Mouse (Mus musculus): ENCODE measurements around the gene Jph3. TPM values are rescaled to one million over a fixed set of nuclear protein-coding genes. Genes with fewer than 3 reads are reported as not detected.

The Jph3 gene
- polyA plus RNA-seq, 1 experiment from 2014 or later: 106 TPM

GRCm38 (mm10) chr8:121697735-121698614 lies 31.4 kb upstream of the Jph3 start:
- Histone ChIP-seq H3K9ac (ENCODE audit: low read depth, low read length) (peak overlapping the region; percentile 43; the same call in 1 of the 2 replicates), H3K9me3 (replicated peaks; ENCODE audit: control insufficient read depth, low read length, poor library complexity, severe bottlenecking) (no peaks in the 10 kb centered on the region), H3K27me3 (ENCODE audit: control insufficient read depth, insufficient read depth, low read depth, low read length) (no peaks in the 10 kb centered on the region), H3K4me1 (ENCODE audit: control insufficient read depth, insufficient read depth, low read length) (peaks cover 16% of the 10 kb centered on the region), H3K27ac (ENCODE audit: low read length) (peak overlapping the region; percentile 92), H3K36me3 (ENCODE audit: control insufficient read depth, insufficient read depth, low read length) (no peaks in the 10 kb centered on the region), H3K4me2 (ENCODE audit: low read length) (peak overlapping the region; percentile 45), H3K4me3 (ENCODE audit: low read depth, low read length) (peak overlapping the region; percentile 20)
- 2% methylated on average over 16 of the region's 17 CpGs for WGBS
- ATAC-seq: peak; percentile 66

- H3K9ac ChIP-seq (ENCODE audit: low read depth, low read length): peak overlapping the region; percentile 43; the same call in 1 of the 2 replicates
- 6% methylated on average over 9 of the region's 9 CpGs for WGBS
- peak overlapping the region; percentile 20 for H3K4me3 ChIP-seq (ENCODE audit: low read depth, low read length)
- peak overlapping the region; percentile 92 for H3K27ac ChIP-seq (ENCODE audit: low read length)
- peak overlapping the region; percentile 45 for H3K4me2 ChIP-seq (ENCODE audit: low read length)
- peaks cover 16% of the 10 kb centered on the region for H3K4me1 ChIP-seq (ENCODE audit: control insufficient read depth, insufficient read depth, low read length)
- no peaks in the 10 kb centered on the region for H3K27me3 ChIP-seq (ENCODE audit: control insufficient read depth, insufficient read depth, low read depth, low read length)
- H3K36me3 ChIP-seq (ENCODE audit: control insufficient read depth, insufficient read depth, low read length): no peaks in the 10 kb centered on the region
- no peaks in the 10 kb centered on the region for H3K9me3 ChIP-seq (replicated peaks; ENCODE audit: control insufficient read depth, low read length, poor library complexity, severe bottlenecking)
- ATAC-seq: 0 out of 2 replicates have a peak, but pooled peaks have one; percentile 9
Measured at GRCm38 (mm10) chr8:121698615-121699101, 30.8 kb upstream of the Jph3 start.

GRCm38 (mm10) chr8:121699936-121700335 lies 29.5 kb upstream of the Jph3 start:
- WGBS: 95% methylated on average over 2 of the region's 2 CpGs
- no peak for ATAC-seq
- no peak overlapping the region for H3K9ac ChIP-seq (ENCODE audit: low read depth, low read length)
- H3K36me3 ChIP-seq (ENCODE audit: control insufficient read depth, insufficient read depth, low read length): no peaks in the 10 kb centered on the region
- no peak overlapping the region for H3K27ac ChIP-seq (ENCODE audit: low read length)
- H3K4me1 ChIP-seq (ENCODE audit: control insufficient read depth, insufficient read depth, low read length): peaks cover 16% of the 10 kb centered on the region
- H3K27me3 ChIP-seq (ENCODE audit: control insufficient read depth, insufficient read depth, low read depth, low read length): no peaks in the 10 kb centered on the region
- H3K4me3 ChIP-seq (ENCODE audit: low read depth, low read length): no peak overlapping the region
- H3K4me2 ChIP-seq (ENCODE audit: low read length): no peak overlapping the region
- no peaks in the 10 kb centered on the region for H3K9me3 ChIP-seq (replicated peaks; ENCODE audit: control insufficient read depth, low read length, poor library complexity, severe bottlenecking)

GRCm38 (mm10) chr8:121705174-121705573 lies 24.2 kb upstream of the Jph3 start:
- Histone ChIP-seq H3K4me3 (ENCODE audit: low read depth, low read length) (no peak overlapping the region), H3K36me3 (ENCODE audit: control insufficient read depth, insufficient read depth, low read length) (no peaks in the 10 kb centered on the region), H3K9me3 (replicated peaks; ENCODE audit: control insufficient read depth, low read length, poor library complexity, severe bottlenecking) (no peaks in the 10 kb centered on the region), H3K27me3 (ENCODE audit: control insufficient read depth, insufficient read depth, low read depth, low read length) (no peaks in the 10 kb centered on the region), H3K4me2 (ENCODE audit: low read length) (no peak overlapping the region), H3K9ac (ENCODE audit: low read depth, low read length) (no peak overlapping the region), H3K4me1 (ENCODE audit: control insufficient read depth, insufficient read depth, low read length) (no peaks in the 10 kb centered on the region), H3K27ac (ENCODE audit: low read length) (no peak overlapping the region)
- no peak for ATAC-seq
- 67% methylated on average over 3 of the region's 3 CpGs for WGBS

- H3K9ac ChIP-seq (ENCODE audit: low read depth, low read length): no peak overlapping the region
- no peak for ATAC-seq
Measured at GRCm38 (mm10) chr8:121706956-121707355, 22.5 kb upstream of the Jph3 start.

GRCm38 (mm10) chr8:121708406-121708805 lies 21.0 kb upstream of the Jph3 start:
- Histone ChIP-seq H3K36me3 (ENCODE audit: control insufficient read depth, insufficient read depth, low read length) (no peaks in the 10 kb centered on the region), H3K4me3 (ENCODE audit: low read depth, low read length) (no peak overlapping the region), H3K27me3 (ENCODE audit: control insufficient read depth, insufficient read depth, low read depth, low read length) (no peaks in the 10 kb centered on the region), H3K9ac (ENCODE audit: low read depth, low read length) (no peak overlapping the region), H3K4me2 (ENCODE audit: low read length) (no peak overlapping the region), H3K27ac (ENCODE audit: low read length) (no peak overlapping the region), H3K4me1 (ENCODE audit: control insufficient read depth, insufficient read depth, low read length) (no peaks in the 10 kb centered on the region), H3K9me3 (replicated peaks; ENCODE audit: control insufficient read depth, low read length, poor library complexity, severe bottlenecking) (no peaks in the 10 kb centered on the region)
- no peak for ATAC-seq
- WGBS: 35% methylated on average over 6 of the region's 6 CpGs

More at GRCm38 (mm10) chr8:121706956-121707355, 22.5 kb upstream of the Jph3 start:
- Histone ChIP-seq H3K4me1 (ENCODE audit: control insufficient read depth, insufficient read depth, low read length) (no peaks in the 10 kb centered on the region), H3K36me3 (ENCODE audit: control insufficient read depth, insufficient read depth, low read length) (no peaks in the 10 kb centered on the region), H3K27me3 (ENCODE audit: control insufficient read depth, insufficient read depth, low read depth, low read length) (no peaks in the 10 kb centered on the region), H3K9me3 (replicated peaks; ENCODE audit: control insufficient read depth, low read length, poor library complexity, severe bottlenecking) (no peaks in the 10 kb centered on the region), H3K4me2 (ENCODE audit: low read length) (no peak overlapping the region), H3K4me3 (ENCODE audit: low read depth, low read length) (no peak overlapping the region), H3K27ac (ENCODE audit: low read length) (no peak overlapping the region)
- 91% methylated on average over 11 of the region's 11 CpGs for WGBS

GRCm38 (mm10) chr8:121717502-121717901 lies 11.9 kb upstream of the Jph3 start:
- peak overlapping the region; percentile 49 for H3K9ac ChIP-seq (ENCODE audit: low read depth, low read length)
- H3K4me2 ChIP-seq (ENCODE audit: low read length): peak overlapping the region; percentile 36
- H3K27ac ChIP-seq (ENCODE audit: low read length): peak overlapping the region; percentile 76
- WGBS: 39% methylated on average over 14 of the region's 14 CpGs
- no peaks in the 10 kb centered on the region for H3K27me3 ChIP-seq (ENCODE audit: control insufficient read depth, insufficient read depth, low read depth, low read length)
- H3K4me1 ChIP-seq (ENCODE audit: control insufficient read depth, insufficient read depth, low read length): peaks cover 15% of the 10 kb centered on the region
- no peak overlapping the region for H3K4me3 ChIP-seq (ENCODE audit: low read depth, low read length)
- no peaks in the 10 kb centered on the region for H3K36me3 ChIP-seq (ENCODE audit: control insufficient read depth, insufficient read depth, low read length)
- H3K9me3 ChIP-seq (replicated peaks; ENCODE audit: control insufficient read depth, low read length, poor library complexity, severe bottlenecking): no peaks in the 10 kb centered on the region
- peak; percentile 66 for ATAC-seq

- WGBS: 24% methylated on average over 12 of the region's 12 CpGs
- Histone ChIP-seq H3K4me1 (ENCODE audit: control insufficient read depth, insufficient read depth, low read length) (peaks cover 15% of the 10 kb centered on the region), H3K9me3 (replicated peaks; ENCODE audit: control insufficient read depth, low read length, poor library complexity, severe bottlenecking) (no peaks in the 10 kb centered on the region), H3K27me3 (ENCODE audit: control insufficient read depth, insufficient read depth, low read depth, low read length) (no peaks in the 10 kb centered on the region), H3K9ac (ENCODE audit: low read depth, low read length) (0 out of 2 replicates have a peak overlapping the region, but pooled peaks have one; percentile 32), H3K27ac (ENCODE audit: low read length) (peak overlapping the region; percentile 76), H3K4me2 (ENCODE audit: low read length) (peak overlapping the region; percentile 36), H3K36me3 (ENCODE audit: control insufficient read depth, insufficient read depth, low read length) (no peaks in the 10 kb centered on the region), H3K4me3 (ENCODE audit: low read depth, low read length) (no peak overlapping the region)
- ATAC-seq: peak; percentile 88
Measured at GRCm38 (mm10) chr8:121717982-121718425, 11.4 kb upstream of the Jph3 start.

- H3K27me3 ChIP-seq (ENCODE audit: control insufficient read depth, insufficient read depth, low read depth, low read length): no peaks in the 10 kb centered on the region
- no peak overlapping the region for H3K27ac ChIP-seq (ENCODE audit: low read length)
- 56% methylated on average over 6 of the region's 6 CpGs for whole genome bisulfite sequencing
- H3K9ac ChIP-seq (ENCODE audit: low read depth, low read length): no peak overlapping the region
- H3K4me1 ChIP-seq (ENCODE audit: control insufficient read depth, insufficient read depth, low read length): peaks cover 15% of the 10 kb centered on the region
- no peaks in the 10 kb centered on the region for H3K36me3 ChIP-seq (ENCODE audit: control insufficient read depth, insufficient read depth, low read length)
- ATAC-seq: no peak
- no peak overlapping the region for H3K4me3 ChIP-seq (ENCODE audit: low read depth, low read length)
- no peaks in the 10 kb centered on the region for H3K9me3 ChIP-seq (replicated peaks; ENCODE audit: control insufficient read depth, low read length, poor library complexity, severe bottlenecking)
- no peak overlapping the region for H3K4me2 ChIP-seq (ENCODE audit: low read length)
Measured at GRCm38 (mm10) chr8:121718925-121719324, 10.5 kb upstream of the Jph3 start.
